Mouse (Mus musculus) adipocyte (in vitro differentiated cells): Measurements from ENCODE around the gene Dnttip1.
A peak's percentile ranks its signal among the peaks of the same experiment; 100 is the strongest.

Experiments
- DNase-seq: peaks from one replicate; pipeline ENCODE4 v3.0.0-alpha.2; 2016; ENCODE audit warnings: low spot score

The Dnttip1 gene

DNA sequence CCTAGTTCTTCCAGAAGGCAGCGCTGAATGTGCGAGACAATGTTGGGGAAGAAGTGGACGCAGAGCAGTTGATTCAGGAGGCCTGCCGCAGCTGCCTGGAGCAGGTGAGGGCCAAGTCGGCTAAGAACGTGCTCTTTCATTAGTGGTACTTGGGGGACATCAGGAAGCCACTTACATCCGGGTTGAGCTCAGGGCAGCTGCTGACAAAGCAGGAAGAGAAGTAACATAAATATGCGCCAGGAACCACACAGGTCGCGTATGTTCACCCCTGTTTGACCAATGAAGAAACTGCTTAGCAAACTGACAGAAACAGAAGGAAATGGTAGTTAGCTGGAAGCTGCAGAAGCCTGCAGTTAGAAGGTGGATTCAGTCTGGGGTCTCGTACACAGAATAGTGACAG, 8.3 kb downstream of the Dnttip1 start:
- DNase-seq, result no peak

DNA sequence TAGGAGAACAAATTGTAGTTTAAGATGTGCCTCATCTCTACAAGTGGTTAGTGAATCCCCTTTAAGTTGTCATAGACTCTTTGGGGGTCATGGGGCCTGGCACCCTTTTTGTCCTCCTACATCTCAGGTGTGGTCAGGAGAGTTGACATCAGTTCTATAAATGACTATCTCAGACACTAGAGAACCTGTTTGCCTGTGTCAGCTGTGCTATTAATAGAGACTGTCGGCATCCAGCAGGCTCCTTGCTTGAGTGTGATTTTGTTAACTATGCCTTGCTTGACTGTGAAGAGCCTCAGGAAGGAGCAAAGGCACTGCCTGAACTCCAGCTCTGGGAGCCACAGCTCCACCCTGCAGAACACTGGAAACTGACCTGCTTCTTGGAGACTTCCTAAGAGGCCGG, 9.0 kb downstream of the Dnttip1 start:
- DNase-seq, result no peak

DNA sequence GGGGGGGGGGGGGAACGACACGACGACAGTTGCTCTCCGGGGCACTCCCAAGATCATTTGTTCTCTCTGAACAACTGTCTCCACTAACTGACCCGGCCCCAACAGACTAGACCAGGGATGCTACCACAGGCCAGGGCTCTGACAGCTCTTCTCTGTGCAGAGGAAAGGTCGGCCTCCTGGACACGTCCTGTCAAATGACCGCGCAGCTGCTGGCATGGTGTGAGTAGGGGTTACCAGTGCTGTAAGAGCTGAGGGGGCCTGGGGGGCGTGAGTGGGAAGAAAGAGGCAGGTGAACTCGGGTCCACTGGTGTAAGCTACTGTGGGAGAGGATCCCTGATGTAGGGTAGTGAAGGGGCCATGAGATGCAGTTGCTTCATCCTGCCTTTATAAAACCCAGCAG, 12.1 kb downstream of the Dnttip1 start:
- DNase-seq, result no peak

DNA sequence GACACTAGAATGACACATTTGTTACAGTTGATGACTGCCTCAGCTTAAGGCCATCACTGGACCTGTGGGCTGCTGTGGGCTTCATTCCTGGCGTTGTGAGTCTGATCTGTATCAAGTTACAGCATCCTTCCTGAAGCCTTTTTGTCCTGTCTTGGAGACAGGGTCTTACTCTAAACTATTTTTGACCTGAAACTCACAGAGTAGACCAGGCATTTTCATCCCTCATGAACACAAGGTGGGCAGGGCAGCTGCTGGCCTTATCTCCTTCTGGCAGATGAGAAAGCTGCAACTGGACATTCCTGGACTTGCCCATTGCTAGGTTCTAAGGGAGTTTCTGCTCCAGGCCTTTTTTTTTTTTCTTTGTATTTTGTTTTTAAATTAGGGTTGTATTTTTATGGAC, 12.9 kb downstream of the Dnttip1 start:
- DNase-seq, result no peak

DNA sequence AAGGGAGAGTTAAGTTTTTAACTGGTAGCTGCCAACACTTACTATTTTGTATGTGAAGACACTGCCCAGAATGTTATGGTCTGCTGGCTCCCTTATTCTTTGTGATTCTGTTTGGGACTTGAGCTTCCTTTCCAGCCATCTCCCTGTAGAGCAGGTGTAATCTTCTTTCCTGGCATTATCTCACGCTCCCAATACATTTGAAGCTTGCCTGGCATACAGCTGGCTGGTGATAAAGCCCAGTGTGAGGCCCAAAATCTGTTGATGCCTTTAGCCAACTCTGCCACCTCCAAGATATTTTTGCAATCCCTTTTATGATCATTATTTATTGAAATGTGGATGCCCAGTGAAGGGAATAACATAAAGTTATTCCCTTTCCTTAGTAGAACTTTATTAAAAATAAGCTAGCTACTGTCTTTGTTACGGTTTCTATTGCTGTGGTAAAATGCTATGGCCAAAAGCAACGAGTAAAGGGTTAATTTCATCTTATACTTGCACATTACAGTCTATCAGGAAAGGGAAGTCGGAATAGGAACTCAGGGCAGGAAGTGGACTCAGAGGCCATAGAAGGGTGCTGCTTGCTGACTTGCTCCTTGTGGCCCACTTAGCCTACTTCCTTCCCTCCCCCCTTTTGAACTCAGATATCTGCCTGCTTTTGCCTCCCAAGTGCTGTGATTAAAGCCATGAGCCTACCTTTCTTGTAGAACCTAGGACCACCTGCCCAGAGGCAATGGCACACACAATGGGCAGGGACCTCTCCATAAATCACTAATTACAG, 14.5 kb downstream of the Dnttip1 start:
- DNase-seq, result no peak

DNA sequence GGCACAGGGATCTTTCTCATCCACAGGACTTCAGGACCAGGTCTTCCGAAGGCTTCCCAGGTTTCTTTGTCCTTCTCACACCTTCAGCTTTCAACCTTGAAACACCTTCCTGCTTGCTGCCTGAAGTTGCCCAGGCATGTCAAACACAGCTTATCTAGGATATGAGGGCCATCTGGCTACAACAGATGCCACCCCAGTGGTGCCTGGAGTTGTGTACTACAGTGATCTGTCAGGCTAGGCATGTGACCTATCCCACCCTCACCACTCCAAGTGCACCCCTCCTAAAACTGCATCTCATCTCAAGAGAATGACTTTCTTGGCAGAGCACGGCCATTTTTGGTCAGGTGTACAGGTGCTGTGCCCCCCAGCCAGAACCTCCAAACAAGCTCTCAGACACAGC, 15.7 kb downstream of the Dnttip1 start:
- DNase-seq, result no peak

DNA sequence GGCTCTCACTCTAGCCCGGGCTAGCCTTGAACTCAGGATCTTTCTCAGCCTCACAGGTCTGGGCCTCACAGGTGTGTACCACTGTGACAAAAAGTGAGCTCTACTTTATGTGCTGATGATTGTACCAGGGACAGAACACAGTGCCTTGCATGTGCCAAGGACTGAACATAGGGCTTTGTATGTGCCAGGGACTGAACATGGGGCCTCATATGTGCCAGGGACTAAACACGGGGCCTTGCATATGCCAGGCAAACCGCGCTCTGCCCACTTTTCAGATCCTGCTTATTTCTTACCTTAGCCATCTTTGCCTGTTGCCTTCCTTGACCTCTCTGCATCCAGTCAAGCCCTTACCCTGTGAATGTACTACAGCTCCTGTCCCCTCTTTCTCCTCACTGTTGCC, 16.2 kb downstream of the Dnttip1 start:
- DNase-seq, result no peak

DNA sequence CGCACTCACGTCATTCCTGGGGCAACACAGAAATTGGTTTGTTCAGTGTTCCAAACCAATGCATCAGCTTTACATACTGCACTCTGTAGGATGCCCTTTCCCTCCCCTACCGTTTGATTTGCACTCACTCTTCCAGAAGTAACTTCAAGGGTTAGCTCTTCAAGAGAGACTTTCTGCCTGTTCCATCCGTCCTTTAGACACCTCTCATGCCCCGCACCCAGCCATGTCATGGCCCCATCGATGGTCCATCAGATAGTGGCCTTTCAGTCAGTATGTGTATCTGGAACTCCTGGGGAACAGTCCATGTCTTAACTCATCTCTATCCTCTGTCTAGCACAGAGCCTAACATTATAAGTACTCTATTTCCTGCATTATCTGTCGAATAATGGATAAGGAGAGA, 16.8 kb downstream of the Dnttip1 start:
- DNase-seq, result no peak

DNA sequence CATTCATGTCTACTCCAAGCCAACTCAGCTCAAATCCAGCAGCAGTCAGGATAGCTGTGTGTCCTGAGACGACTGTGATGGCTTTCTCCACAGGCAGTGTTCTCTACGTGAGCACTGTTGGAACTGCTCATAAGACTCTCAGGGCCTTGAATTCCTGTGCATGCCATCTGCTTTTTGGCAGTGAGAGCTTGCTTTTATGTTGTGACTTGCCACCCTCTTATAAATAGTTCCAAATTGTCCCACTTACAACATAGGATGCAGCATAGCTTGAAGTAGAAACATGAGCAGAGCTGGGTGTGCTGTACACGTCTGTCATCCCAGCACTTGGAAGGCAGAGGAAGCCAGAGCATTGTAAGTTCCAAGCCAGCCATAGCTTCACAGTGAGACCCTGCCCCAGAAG, 20.1 kb downstream of the Dnttip1 start:
- no peak for DNase-seq

DNA sequence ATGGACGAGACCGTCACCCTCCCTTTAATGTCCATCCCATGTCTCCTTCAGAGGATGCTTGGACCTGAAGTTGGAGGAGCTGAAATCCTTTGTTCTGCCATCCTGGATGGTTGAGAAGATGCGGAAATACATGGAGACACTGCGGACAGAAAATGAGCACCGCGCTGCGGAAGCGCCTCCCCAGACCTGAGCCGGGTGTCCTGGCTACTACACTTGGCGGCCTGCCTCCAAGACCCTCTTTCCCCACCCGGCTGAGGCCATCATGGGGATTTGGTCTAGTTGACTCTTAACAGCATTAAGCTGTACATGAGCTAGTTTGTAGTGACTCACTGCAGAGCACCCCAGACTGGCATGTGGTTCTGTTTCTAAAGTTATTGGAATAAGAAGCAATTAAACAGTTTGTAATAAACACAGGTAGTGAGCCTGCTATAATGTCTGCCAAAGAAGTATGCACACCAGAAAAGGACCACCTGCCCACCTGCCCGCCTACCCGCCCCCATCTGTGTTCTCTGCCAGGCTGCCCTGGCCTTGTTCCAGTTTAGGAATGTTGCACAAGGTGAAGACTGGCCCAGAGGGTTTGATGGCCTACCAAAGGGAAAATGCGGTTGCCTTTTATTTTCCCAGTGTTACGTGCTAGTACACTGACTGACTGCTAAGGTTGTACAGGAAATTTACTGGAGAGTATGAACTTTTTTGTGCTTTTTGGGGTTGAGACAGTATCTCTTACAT, 22.2 kb downstream of the Dnttip1 start:
- DNase-seq, result no peak

DNA sequence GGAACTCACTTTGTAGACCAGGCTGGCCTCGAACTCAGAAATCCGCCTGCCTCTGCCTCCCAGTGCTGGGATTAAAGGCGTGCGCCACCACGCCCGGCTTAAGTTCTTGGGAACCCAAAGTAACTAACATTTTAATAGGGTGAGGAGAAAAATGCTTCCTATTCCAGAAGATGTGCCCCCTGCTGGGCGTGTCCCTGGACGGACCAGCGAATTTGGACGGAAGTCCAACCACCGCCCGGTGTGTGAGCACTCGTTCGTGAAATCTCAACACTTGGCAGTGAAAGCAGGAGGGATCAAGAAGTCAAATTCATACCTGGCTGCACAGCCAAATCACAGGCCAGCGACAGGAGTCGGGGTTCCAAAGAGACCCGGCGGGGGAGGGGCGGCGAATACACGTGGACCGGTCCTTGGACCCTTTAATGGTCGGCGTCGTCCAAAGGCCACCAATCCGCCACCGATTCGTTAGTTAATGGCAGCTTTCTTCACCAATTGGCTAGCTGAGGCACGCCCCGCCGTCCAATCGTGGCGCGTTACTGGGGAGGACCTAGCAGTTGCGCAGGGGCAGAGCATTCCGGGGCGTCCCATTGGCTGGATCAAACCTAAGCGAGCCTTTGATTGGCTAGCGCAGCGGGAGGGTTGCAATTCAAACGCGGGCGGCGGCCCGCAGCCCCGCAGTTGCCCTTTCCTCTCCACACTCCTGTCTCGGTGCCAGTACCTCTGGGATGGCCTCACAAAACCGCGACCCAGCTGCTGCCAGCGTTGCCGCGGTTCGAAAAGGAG, 23.7 kb downstream of the Dnttip1 start, which contains the start of gene Ube2c:
Ube2c (plus strand) TSS at position 641 of the 780 bp plus-strand sequence.
- DNase-seq, result peak; percentile 99

DNA sequence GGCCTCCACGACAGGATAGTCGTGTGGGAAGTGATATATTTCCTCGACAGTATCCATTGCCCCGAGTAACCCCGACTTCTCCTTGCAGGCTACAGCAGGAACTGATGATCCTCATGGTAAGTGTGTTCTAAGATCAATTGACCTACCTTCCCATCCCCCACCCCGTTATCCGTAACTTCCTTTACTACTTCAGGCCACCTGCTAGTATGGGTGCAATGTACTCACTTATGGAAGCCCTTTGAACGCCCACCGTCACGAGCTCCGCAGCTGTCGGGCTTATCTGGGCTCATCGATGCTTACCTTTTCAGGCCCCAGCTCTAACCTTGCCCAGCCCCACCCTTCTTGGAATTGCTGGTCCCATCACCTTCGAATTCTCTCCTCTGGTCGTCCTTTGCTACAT, 24.5 kb downstream of the Dnttip1 start:
- DNase-seq, result no peak

DNA sequence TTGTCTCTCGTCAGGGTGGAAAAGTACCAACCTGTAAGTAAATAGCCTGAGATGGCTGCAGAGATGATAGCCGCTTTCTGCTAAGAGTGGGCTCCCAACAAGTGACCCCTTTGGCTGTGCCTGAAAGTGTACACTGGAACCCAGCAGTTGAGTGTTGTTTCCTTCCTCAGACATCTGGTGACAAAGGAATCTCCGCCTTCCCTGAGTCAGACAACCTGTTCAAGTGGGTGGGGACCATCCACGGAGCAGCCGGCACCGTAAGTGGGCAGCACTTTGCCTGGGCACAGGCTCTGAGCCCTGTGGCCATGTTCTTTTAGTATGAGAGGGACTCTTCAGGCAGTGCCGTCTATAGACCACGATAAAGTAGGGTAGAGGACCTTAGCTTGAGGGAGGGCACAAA, 25.3 kb downstream of the Dnttip1 start:
- DNase-seq, result no peak

DNA sequence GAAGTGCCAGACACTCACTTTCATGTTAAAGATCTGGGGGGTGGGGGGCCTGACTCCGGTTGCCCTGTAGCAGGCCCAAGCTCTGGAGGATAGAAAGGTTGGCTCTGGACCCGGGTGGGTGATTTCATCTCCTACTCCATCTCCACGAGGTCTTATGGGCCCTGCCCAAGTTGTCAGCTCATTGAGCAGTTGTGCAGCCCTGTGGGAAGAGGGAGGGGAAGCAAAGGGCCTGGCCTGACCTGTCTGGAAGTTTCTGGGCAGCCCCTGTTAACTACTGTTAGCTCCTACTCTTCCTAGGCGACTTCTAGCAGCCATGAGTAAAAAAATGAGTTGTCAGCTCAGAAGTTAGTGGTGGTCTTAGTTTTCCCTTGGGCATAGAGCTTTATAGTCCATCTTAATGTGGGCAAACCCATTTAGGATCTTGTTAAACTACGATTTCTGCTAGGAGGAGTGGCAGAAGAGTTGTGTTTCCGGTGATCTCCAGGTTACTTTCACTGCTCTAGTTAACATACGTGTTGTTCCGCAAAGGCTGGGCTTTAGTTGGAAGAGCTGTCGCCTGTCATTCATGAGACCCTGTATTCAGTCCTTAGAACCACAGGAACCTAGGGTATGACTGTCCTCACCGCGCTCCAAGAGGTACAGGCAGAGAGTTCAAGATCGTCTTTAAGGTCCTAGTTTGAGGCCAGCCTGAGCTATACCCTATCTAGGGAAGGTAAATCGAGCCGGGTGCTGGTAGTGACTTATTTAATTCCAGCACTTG, 27.6 kb downstream of the Dnttip1 start:
- DNase-seq, result no peak

DNA sequence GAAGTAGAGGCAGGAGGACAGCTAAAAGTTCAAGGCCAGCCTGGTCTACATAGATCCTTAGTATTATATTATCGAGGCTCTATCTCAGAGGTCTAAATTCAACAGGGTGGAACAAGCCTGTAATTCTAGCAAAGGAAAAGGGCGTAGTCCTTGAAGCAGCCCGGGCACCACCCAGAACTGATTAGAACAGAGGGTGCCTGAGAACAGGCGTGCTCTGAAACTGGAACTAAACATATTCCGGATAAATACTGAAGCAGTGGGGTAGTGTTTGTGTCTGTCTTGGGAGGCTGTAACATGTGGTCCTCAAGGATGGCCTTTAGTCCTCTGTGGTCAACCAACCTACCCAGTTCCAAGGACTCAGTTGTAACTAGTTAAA, 28.2 kb downstream of the Dnttip1 start:
- DNase-seq, result no peak

DNA sequence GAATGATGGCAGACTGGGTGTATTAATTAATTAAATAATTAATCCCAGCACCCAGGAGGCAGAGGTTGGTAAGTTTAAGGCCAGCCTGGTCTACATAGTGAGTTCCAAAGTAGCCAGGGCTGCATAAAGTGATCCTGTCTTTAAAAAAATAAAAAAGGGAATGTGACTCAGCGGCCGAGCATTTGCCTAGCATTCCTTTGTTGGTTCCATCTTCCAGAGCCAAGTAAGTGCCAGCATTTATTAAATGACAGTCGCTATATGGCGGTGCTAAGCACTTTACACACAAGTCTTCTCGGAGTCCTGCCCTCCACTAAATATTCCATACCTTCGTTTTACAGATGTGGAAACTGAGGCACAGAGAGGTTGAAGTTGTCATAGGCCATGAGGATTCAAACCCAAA, 30.3 kb downstream of the Dnttip1 start:
- DNase-seq, result no peak

DNA sequence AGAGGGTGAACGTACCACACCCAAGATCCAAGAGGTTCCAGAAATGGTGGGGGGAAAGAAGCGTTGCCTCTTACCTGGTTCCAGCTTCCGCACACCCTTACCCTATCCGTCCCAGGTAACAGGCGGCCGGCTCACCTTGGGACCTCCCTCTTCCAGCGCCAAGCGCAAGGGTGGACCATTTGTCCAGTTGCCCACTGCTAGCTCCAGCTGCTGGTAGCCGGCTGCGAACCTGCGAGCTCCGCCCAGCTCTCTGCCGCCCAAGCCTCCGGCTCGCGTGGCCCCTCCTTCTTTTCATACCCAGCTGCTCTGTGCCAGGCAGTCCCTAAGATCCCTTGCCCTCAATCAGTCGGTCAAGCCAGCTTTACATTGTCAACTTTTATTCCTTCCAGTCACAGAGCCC, 31.0 kb downstream of the Dnttip1 start:
- no peak for DNase-seq

DNA sequence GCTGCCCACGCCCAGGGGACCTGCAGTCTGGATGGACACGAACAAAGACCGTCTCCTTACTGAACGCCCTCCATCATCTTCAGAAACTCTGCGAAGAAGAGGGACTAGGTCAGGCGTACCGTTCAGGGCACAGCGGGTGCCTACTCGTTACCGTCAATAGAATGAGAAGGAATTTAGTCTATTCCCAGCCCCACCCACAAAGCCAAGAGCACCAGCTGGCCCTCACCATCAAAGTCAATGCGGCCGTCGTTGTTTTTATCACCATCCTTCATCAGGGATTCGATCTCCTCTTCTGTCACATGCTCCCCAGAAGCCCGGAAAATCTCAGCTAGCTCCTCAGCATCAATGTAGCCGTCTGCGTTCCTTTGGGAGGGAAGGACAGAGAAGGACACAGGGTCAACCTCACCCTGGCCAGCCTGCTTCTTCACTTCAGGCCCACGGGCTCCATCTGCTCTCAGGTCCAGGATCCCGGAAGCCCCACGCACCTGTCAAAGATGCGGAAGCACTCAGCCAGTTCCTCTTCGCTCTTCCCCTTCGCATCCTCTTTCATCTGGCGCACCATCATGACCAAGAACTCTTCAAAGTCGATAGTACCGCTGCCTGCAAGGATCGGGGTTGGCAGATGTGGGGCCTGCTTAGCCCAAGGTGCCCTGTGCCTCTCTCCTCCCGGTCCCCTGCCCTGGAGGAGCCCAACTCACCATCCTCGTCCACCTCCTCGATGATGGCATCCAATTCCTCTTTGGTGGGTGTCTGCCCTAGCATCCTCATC, 31.6 kb downstream of the Dnttip1 start:
- no peak for DNase-seq

DNA sequence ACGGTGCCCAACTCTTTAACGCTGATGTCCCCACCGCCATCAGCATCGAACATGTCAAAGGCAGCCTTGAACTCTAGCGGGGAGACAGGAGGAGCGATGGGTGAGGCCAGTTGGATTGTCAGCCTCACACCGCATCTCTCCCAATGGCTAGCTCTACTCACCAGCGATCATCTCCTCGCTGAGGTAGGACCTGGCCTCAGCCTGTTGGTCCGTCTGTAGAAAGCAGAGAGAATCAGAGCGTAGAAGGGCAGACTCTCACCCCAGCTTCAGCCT, 32.2 kb downstream of the Dnttip1 start:
- no peak for DNase-seq

DNA sequence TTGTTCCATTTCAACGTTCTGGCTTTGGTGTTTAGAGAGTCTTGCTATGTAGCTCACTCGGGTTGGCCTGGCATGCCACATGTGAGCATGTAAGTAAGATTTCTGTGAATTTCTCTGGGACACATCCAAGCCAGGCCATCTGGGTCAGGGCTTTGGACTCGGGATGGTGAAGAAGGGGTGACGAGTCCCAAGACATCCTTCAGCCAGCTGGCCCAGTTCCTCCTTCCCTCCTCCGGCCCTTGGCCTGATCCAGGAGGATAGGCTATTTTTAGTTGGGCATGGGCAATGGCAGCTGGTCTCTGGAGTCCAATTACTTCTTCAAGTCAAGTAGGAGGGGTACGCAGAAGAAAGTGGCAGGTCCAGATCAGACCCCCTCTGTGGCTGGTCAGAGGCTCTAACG, 33.0 kb downstream of the Dnttip1 start:
- DNase-seq, result peak; percentile 88

DNA sequence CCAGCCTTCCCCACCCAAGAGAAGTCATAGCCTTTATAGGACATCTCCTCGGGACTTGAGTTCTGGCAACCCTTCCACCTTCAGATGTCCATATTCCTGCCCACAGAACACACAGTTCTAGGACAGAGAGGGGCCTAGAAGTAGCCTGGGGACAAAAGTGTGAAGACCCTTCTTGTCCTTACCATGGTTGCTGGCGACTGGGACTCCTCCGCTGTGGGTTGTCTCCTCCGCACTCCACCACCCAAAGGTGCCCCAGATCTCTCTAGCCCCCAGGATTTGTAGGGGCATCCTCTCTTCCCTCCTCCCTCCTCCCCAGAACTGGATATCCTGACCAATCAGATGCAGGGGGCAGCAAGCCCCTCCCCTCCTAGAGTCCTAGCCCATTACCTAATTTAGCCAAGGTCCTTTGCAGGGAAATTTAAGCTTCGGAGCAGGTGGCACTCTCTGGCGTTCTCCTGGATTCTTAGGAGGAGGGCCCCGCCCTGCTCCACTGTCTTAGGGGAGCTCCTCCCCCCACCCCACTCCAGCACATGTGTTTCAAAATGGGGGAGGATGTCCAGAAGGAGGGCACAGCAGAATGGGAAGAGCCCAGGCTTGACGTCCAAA, 33.8 kb downstream of the Dnttip1 start, which contains the start of gene Tnnc2:
Tnnc2 (minus strand) TSS at position 487 of the 606 bp plus-strand sequence.
- DNase-seq, result no peak
